Mouse (Mus musculus): ENCODE results near the gene Tmcc3.

DNA sequence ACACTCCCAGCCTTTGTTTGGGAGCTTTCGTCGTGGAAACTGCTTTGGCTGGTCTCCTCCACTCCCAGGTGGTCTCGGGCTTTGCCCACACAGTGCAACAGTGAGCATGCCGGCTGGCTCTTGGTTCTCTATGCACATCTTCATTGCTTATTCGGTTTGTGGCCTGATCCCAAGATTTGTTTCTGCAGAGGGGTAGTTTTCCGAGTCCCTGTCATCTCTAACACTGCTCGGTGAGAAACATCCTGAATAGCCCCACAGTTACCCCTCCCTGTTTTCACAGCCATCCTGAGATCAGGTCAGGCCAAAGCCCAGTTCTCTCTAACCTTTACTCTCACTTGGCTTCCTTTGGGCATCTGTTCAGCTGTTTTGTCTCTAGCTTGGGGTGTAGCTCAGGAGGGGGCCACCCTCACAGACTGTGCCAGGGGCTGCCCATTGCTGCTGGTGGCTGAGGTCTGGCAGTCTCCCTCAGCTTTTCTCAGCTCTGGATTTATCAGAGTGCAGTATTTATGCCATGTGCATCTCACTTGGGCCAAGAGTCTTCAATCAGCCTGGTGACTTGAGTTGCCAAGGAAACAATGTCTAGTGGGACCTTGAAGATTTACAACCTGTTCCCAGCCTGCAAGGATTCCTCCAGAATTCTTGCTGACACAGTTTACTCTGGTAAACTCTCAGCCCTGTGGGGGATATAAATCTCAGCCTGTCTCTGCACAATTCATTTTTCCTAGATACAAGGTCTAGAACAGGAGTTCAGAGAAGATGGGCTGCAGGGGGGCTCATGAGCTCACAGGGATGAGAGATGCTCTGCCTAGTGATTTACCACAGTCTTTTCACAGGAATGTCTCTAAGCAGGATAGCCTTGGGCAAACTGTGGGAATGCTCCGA lies 102.3 kb downstream of the Tmcc3 start:
- no peak for TF ChIP-seq POLR2A (IDR thresholded peaks at IDR 0.05; ENCODE audit: insufficient read depth, low read depth, low read length)
- TF ChIP-seq CTCF (IDR thresholded peaks at IDR 0.05; ENCODE audit: insufficient read depth, low read depth, low read length), result no peak
